Mouse (Mus musculus) bone marrow macrophage, adult 2 months (primary cell): ENCODE measurements at regions not wholly inside any gene's neighbourhood (a gene's known extent, or its start where the extent isn't known, plus 50 kb on each side); places are given as distances from the start of the nearest gene placed in this dataset.

ENCODE experiments used
- CTCF ChIP-seq: IDR thresholded peaks from 2 replicates; pipeline ENCODE4 v1.5.1; 2012; ENCODE audit warnings: low read depth, mild to moderate bottlenecking, low read length, moderate library complexity
- POLR2A ChIP-seq: IDR thresholded peaks from 2 replicates; pipeline ENCODE4 v1.6.1; 2012; ENCODE audit warnings: mild to moderate bottlenecking, low read depth, low read length, borderline replicate concordance

- TF ChIP-seq POLR2A (no peak), CTCF (no peak)
These were observed 77.9 kb upstream of the Lsm14a start for GRCm38 (mm10) chr7:34471003-34471402.
